Mouse (Mus musculus): ENCODE measurements around the gene Cts6. TPM values are rescaled to one million over a fixed set of nuclear protein-coding genes. Genes with fewer than 3 reads are reported as not detected.
A peak's percentile ranks its signal among the peaks of the same experiment; 100 is the strongest.
"Not testable (repeated sequence)": the region's sequence is repeated elsewhere in the genome, so short reads cannot be mapped to it uniquely, and the experiment has no call there.

The Cts6 gene
- not detected in 2 replicates for polyA plus RNA-seq (2011; ENCODE audit: insufficient read length, low read depth, missing spikeins)

DNA sequence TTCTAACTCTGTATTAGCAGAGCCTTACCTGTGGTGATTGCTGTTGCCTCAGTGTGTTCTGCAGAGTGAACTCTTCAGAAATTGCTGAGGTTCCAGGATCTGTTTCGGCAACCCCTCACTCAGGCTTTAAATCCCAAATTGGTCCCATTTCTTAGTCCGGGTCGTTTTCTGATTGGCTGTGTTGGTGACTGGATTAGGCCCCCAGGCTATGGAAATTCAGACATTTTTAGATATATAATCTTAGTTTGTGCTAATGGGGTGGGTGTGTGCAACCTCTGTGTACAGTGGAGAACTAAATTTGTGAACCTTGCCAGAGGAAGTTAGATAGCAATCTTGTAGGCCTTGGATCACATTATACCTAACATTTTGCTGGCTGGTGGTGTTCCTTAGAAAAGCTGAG, at the start of gene Cts6:
Cts6 (minus strand) TSS at position 101 of the 400 bp plus-strand sequence.
- TF ChIP-seq CTCF (IDR thresholded peaks at IDR 0.05; ENCODE audit: borderline replicate concordance, insufficient read depth, low read length) = no peak
- no peak for TF ChIP-seq POLR2A (IDR thresholded peaks at IDR 0.05; ENCODE audit: low read depth, low read length)
- Histone ChIP-seq H3K4me1 (ENCODE audit: control insufficient read depth, insufficient read depth, low read length) (no peaks in the 10 kb centered on the region), H3K4me3 (ENCODE audit: insufficient read depth, low read length) (no peak within 1 kb of the TSS), H3K27ac (ENCODE audit: insufficient read depth, low read length) (no peak within 1 kb of the TSS)

DNA sequence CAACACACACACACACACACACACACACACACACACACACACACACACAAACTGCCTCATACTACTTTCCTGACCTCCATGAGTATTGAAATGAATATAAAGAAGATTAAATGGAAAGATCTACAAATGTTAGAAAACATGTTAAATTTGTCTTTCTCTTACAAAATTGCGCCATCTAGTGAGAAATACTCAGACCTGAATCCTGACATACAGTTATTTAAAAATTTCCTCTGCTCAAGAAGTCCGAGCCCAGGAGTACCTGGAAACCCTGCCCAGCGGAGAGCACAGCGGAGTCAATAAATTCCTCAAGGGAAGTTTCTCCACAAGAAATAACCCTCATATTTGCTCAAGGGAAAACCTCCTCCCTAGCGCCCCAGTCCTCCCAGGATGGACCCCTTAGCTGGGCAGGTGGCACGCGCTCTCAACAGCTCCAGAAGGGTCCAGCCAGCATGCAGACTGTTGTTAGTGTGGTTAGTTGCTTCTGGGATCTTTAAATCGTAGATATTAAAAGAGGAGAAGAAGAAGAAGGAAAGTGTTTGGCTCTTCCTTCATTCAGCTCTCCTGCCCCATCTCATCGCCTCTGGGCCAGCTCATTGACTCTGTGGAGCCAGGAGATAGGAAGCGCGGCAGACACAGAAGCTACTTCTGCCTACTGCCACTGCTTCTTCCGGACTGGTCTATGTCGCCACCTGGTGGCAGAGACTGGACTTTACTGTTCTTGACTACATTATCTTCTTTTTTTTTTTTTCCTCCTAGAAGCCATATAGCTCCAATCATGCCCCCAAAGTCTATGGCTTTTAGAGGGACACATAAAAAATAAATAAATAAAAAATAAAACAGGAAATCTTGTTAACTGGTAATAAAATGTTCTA, 38.1 kb upstream of the Cts6 start:
- Histone ChIP-seq H3K4me3 (ENCODE audit: insufficient read depth, low read length) (no peak overlapping the region), H3K4me1 (ENCODE audit: control insufficient read depth, insufficient read depth, low read length) (no peaks in the 10 kb centered on the region), H3K27ac (ENCODE audit: insufficient read depth, low read length) (no peak overlapping the region)
- TF ChIP-seq POLR2A (IDR thresholded peaks at IDR 0.05; ENCODE audit: low read depth, low read length) (no peak), CTCF (IDR thresholded peaks at IDR 0.05; ENCODE audit: borderline replicate concordance, insufficient read depth, low read length) (peak; percentile 49; the same call in 1 of the 2 replicates)

DNA sequence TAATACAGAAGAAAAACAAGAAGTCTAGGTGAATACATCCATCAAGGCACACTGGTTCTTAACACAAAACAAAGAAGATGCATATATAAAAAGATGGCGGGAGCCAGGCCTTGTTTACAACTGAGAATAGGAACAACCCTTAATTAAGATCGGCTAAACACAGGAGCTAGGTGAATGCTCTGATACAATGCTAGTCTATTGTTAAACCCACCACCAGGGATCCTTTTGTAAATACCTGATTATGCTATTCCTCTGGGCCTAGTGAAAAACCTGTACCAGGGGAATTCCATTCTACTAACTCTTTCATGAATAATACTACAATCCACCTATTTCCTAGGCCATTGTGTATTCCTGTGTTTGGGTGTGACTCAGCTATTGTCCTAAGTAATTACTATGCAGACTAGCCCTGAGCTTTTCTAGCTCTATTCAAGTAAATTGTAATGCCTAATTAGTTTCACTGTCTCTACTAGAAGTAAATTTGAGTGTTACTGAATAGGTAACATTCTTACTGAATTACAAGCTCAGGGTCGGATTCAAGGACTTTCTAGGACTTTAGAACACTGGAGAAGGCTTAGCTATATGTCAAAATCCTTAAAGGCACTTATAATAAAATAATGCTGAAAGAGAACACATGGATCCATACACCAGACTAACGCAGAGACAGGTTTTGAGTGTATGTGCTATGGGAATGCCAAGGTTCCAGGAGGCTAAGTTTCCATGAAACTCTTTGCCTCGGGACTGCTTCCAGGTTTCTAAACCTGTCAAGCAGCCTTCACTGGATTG, 17.9 kb downstream of the Cts6 start:
- H3K4me1 ChIP-seq (ENCODE audit: control insufficient read depth, insufficient read depth, low read length); H3K4me3 ChIP-seq (ENCODE audit: insufficient read depth, low read length); H3K27ac ChIP-seq (ENCODE audit: insufficient read depth, low read length): not testable (repeated sequence)

DNA sequence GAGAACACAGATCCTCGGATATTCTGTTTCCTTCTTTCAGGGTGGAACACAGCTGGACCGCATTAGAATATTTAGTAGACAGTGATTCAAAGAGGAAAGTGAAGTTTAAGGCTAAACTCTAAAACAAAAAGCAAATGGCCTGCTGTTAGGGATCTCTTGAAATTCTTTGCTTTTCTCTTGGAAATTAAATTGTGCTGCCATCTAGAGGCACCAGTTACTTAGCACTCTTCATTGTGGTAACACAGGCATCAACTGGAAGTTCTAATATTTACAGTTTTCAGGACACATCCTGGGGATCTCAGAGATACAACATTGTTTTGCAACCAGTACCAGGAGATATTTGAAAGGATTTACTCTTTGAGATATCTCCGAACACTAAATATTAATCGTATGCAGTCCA, 38.6 kb downstream of the Cts6 start:
- TF ChIP-seq CTCF (IDR thresholded peaks at IDR 0.05; ENCODE audit: borderline replicate concordance, insufficient read depth, low read length) (no peak), POLR2A (IDR thresholded peaks at IDR 0.05; ENCODE audit: low read depth, low read length) (no peak)
- H3K4me3 ChIP-seq (ENCODE audit: insufficient read depth, low read length) = no peak overlapping the region

DNA sequence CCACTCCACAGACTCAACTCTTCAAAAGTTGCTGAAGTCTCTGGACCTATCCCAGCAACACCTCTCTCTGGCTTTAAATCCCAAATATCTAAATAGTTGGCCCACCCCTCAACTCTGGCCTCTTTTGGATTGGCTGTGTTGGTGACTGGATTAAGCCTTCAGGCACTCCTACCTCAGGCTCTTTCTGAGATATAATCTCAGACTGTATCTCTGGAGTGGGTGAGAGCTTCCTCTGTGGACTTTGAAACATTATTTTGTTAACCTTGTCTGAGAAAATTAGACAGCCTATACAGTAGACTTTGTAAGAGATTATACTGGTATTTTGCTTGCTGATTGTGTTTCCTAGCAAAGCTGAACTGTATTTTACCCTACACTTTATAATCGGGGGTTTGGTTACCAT, 39.1 kb downstream of the Cts6 start, which contains the start of gene Ctsr:
Ctsr (minus strand) TSS at position 101 of the 400 bp plus-strand sequence.
- H3K4me3 ChIP-seq (ENCODE audit: insufficient read depth, low read length) = no peak within 1 kb of the TSS
- H3K27ac ChIP-seq (ENCODE audit: insufficient read depth, low read length) = no peak within 1 kb of the TSS
- TF ChIP-seq CTCF (IDR thresholded peaks at IDR 0.05; ENCODE audit: borderline replicate concordance, insufficient read depth, low read length) = no peak
- TF ChIP-seq POLR2A (IDR thresholded peaks at IDR 0.05; ENCODE audit: low read depth, low read length) = no peak
- H3K4me1 ChIP-seq (ENCODE audit: control insufficient read depth, insufficient read depth, low read length) = no peaks in the 10 kb centered on the region

More for the DNA sequence above, 38.6 kb downstream of the Cts6 start:
- Histone ChIP-seq H3K4me1 (ENCODE audit: control insufficient read depth, insufficient read depth, low read length) (no peaks in the 10 kb centered on the region), H3K27ac (ENCODE audit: insufficient read depth, low read length) (no peak overlapping the region)

Other genes with a start within 250 kb of the Cts6 start
- not detected in 2 replicates for gene Ctsj, start 197.5 kb downstream of the Cts6 start, polyA plus RNA-seq (2011; ENCODE audit: insufficient read length, low read depth, missing spikeins)
- gene Ctsq, start 162.8 kb downstream of the Cts6 start, polyA plus RNA-seq (2011; ENCODE audit: insufficient read length, low read depth, missing spikeins) = not detected in 2 replicates
- gene Ctsr, start 39.2 kb downstream of the Cts6 start, polyA plus RNA-seq (2011; ENCODE audit: insufficient read length, low read depth, missing spikeins) = not detected in 2 replicates
- gene Cts8, start 51.9 kb upstream of the Cts6 start, polyA plus RNA-seq (2011; ENCODE audit: insufficient read length, low read depth, missing spikeins) = not detected in 2 replicates
- not detected in 2 replicates for gene Gm49398, start 85.4 kb upstream of the Cts6 start, polyA plus RNA-seq (2011; ENCODE audit: insufficient read length, low read depth, missing spikeins)
- gene Cts7, start 154.8 kb upstream of the Cts6 start, polyA plus RNA-seq (2011; ENCODE audit: insufficient read length, low read depth, missing spikeins) = not detected in 2 replicates